Mouse (Mus musculus) liver, embryonic 14.5 days (tissue): ENCODE measurements at regions not wholly inside any gene's neighbourhood (a gene's known extent, or its start where the extent isn't known, plus 50 kb on each side); places are given as distances from the start of the nearest gene placed in this dataset.

Experiments
- ATAC-seq: fragments of 200-750 bp; cut with Nextera tagmentation; 2 replicates; pipeline ENCODE4 v1.8.0; 2017; ENCODE audit warnings: moderate number of reproducible peaks, mild to moderate bottlenecking, moderate library complexity; ENCODE audit not compliant: insufficient read depth
- DNase-seq, 3 experiments: peaks; one replicate each; pipeline ENCODE4 v3.0.0-alpha.2; 2012 to 2013; ENCODE audit warnings: low read depth in 3 of 3, low spot score in 3 of 3
- H3K27ac ChIP-seq: fragments of 300-500 bp; sonication (generic); 2 replicates; pipeline ENCODE4 v1.5.1; 2014; ENCODE audit warnings: moderate library complexity, mild to moderate bottlenecking, control low read depth, inconsistent platforms
- H3K27me3 ChIP-seq: fragments of 300-500 bp; sonication (generic); 2 replicates; pipeline ENCODE4 v1.6.1; 2014; ENCODE audit warnings: mild to moderate bottlenecking, low read length, moderate library complexity; ENCODE audit not compliant: control insufficient read depth, insufficient read depth
- H3K36me3 ChIP-seq: fragments of 300-500 bp; sonication (generic); replicated peaks from 2 replicates; pipeline ENCODE4 v1.6.1; 2014; ENCODE audit warnings: low read depth; ENCODE audit not compliant: control insufficient read depth, insufficient read depth
- H3K4me1 ChIP-seq, 2 experiments: fragments of 200-500 bp in 1 of 2; fragments of 300-500 bp in 1 of 2; sonication (generic) in 1 of 2; replicated peaks; 2 replicates each; pipeline ENCODE4 v1.6.1; 2012 to 2014; ENCODE audit warnings: antibody characterized with exemption in 1 of 2, inconsistent platforms in 1 of 2, low read length in 1 of 2; ENCODE audit not compliant: control insufficient read depth in 2 of 2, insufficient read depth in 2 of 2
- H3K4me2 ChIP-seq: fragments of 300-500 bp; sonication (generic); 2 replicates; pipeline ENCODE4 v1.6.1; 2014; ENCODE audit warnings: low read depth, mild to moderate bottlenecking, control low read depth, moderate library complexity
- H3K4me3 ChIP-seq, 2 experiments: fragments of 200-500 bp in 1 of 2; fragments of 300-500 bp in 1 of 2; sonication (generic) in 1 of 2; 2 replicates each; pipeline ENCODE4 v1.5.1; 2012 to 2014; ENCODE audit warnings: low read depth in 2 of 2, low read length in 2 of 2, mild to moderate bottlenecking in 2 of 2, control low read depth in 1 of 2, inconsistent platforms in 1 of 2, moderate library complexity in 1 of 2; ENCODE audit not compliant: insufficient read depth in 1 of 2
- H3K9ac ChIP-seq: fragments of 300-500 bp; sonication (generic); replicated peaks from 2 replicates; pipeline ENCODE4 v1.6.1; 2014; ENCODE audit warnings: mild to moderate bottlenecking, control low read depth, moderate library complexity
- H3K9me3 ChIP-seq: fragments of 300-500 bp; sonication (generic); 2 replicates; pipeline ENCODE4 v1.6.1; 2016; ENCODE audit warnings: low read length, mixed read lengths; ENCODE audit not compliant: control insufficient read depth
- CTCF ChIP-seq: IDR thresholded peaks from 2 replicates; pipeline ENCODE4 v1.5.1; 2016; ENCODE audit warnings: antibody characterized with exemption, low read depth, control low read depth
- EP300 ChIP-seq: IDR thresholded peaks from 2 replicates; pipeline ENCODE4 v1.6.1; 2016; ENCODE audit warnings: antibody characterized with exemption, low read depth
- WGBS: fragments of 180-500 bp; shearing (Covaris S2); extraction: QIAGEN DNeasy Blood & Tissue Kit; methylation state at CpG from one replicate; pipeline ENCODE4 v1.1.7; 2014; ENCODE audit not compliant: insufficient replicate concordance; 5-methylcytosine and 5-hydroxymethylcytosine counted together

- 39% methylated on average over 2 of the region's 2 CpGs for WGBS
- Histone ChIP-seq H3K4me2 (no peak overlapping the region), H3K4me3 (no peak overlapping the region), H3K9me3 (no peaks in the 10 kb centered on the region), H3K4me1 (no peaks in the 10 kb centered on the region), H3K27ac (no peak overlapping the region), H3K9ac (no peak overlapping the region), H3K36me3 (no peaks in the 10 kb centered on the region), H3K27me3 (no peaks in the 10 kb centered on the region)
- DNase-seq (no peak), ATAC-seq (no peak)
- TF ChIP-seq EP300 (no peak), CTCF (no peak)
These were observed 226.6 kb upstream of the Prep start for GRCm38 (mm10) chr10:44840449-44840848.

DNA sequence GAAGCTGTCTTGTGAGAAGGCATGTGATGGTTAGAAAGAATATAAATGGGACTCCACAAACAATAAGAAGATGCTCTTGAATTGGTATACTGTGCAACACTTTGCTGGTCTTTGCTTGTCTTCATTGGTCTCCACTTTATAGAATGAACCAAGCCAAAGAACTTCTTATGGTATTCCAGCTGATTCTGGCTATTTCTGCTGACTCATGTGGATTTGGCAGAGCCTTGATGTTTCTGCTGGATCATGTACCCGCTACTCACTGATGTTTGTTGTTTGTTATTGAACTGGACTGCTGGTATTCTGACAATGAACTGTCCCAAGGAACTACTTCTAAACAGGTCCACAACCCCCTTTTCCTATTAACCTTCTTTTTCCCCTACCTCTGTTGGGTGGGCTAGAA is 234.5 kb upstream of the Prep start:
- Histone ChIP-seq H3K9me3 (no peaks in the 10 kb centered on the region), H3K4me3 (no peak overlapping the region), H3K36me3 (no peaks in the 10 kb centered on the region), H3K4me2 (no peak overlapping the region), H3K9ac (no peak overlapping the region), H3K27ac (no peak overlapping the region), H3K4me1 (no peaks in the 10 kb centered on the region), H3K27me3 (no peaks in the 10 kb centered on the region)
- TF ChIP-seq EP300 (no peak), CTCF (no peak)
- no peak for ATAC-seq
- 65% methylated on average over 1 of the region's 1 CpGs for WGBS
- no peak for DNase-seq

- TF ChIP-seq CTCF = no peak
- TF ChIP-seq EP300 = no peak
- 56% methylated on average over 3 of the region's 3 CpGs for WGBS
These were observed 240.7 kb upstream of the Prep start for GRCm38 (mm10) chr10:44826271-44826670.

DNA sequence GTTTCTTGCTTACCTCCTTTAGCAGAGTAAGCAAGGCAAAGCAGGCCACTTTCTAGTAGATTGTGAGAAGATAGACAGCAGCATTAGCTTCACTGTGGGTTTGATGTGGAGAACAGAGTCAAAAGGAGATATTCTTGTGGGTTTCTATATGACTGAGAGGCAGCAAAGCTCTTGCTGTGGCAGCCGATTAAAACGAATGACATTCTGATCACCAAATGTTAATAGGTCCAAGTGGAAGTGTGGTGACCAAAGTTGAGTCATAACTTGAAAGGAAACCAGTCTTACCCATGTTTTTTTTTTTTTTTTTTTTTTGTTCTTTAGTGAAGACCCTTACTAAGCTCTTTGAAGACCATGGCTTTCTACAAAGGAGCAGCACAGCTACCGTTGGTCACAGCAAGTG is 245.3 kb upstream of the Prep start:
- H3K9me3 ChIP-seq = no peaks in the 10 kb centered on the region
- H3K4me2 ChIP-seq = no peak overlapping the region
- DNase-seq (no peak), ATAC-seq (no peak)
- TF ChIP-seq EP300 = no peak
- H3K36me3 ChIP-seq = no peaks in the 10 kb centered on the region
- no peak overlapping the region for H3K27ac ChIP-seq
- no peaks in the 10 kb centered on the region for H3K27me3 ChIP-seq
- H3K9ac ChIP-seq = no peak overlapping the region
- WGBS = 67% methylated on average over 3 of the region's 3 CpGs
- no peaks in the 10 kb centered on the region for H3K4me1 ChIP-seq
- no peak overlapping the region for H3K4me3 ChIP-seq

More at GRCm38 (mm10) chr10:44826271-44826670, 240.7 kb upstream of the Prep start:
- Histone ChIP-seq H3K27ac (no peak overlapping the region), H3K9me3 (no peaks in the 10 kb centered on the region), H3K4me1 (no peaks in the 10 kb centered on the region), H3K4me2 (no peak overlapping the region), H3K9ac (no peak overlapping the region), H3K4me3 (no peak overlapping the region), H3K36me3 (no peaks in the 10 kb centered on the region), H3K27me3 (no peaks in the 10 kb centered on the region)
- DNase-seq = no peak
- ATAC-seq = no peak

GRCm38 (mm10) chr10:44820379-44820778 is 246.6 kb upstream of the Prep start:
- Histone ChIP-seq H3K9me3 (no peaks in the 10 kb centered on the region), H3K4me3 (no peak overlapping the region), H3K4me2 (no peak overlapping the region), H3K9ac (no peak overlapping the region), H3K36me3 (no peaks in the 10 kb centered on the region), H3K4me1 (no peaks in the 10 kb centered on the region), H3K27ac (no peak overlapping the region), H3K27me3 (no peaks in the 10 kb centered on the region)
- TF ChIP-seq CTCF (no peak), EP300 (no peak)
- no peak for DNase-seq
- 38% methylated on average over 2 of the region's 2 CpGs for WGBS
- no peak for ATAC-seq

GRCm38 (mm10) chr10:44819361-44819760 is 247.6 kb upstream of the Prep start:
- TF ChIP-seq CTCF (no peak), EP300 (no peak)

More at GRCm38 (mm10) chr10:44819361-44819760, 247.6 kb upstream of the Prep start:
- H3K9ac ChIP-seq = no peak overlapping the region
- H3K27me3 ChIP-seq = no peaks in the 10 kb centered on the region
- no peak for ATAC-seq
- no peak overlapping the region for H3K4me2 ChIP-seq
- 66% methylated on average over 2 of the region's 2 CpGs for WGBS
- no peak overlapping the region for H3K27ac ChIP-seq
- H3K36me3 ChIP-seq = no peaks in the 10 kb centered on the region
- no peaks in the 10 kb centered on the region for H3K9me3 ChIP-seq
- DNase-seq = no peak
- no peaks in the 10 kb centered on the region for H3K4me1 ChIP-seq
- no peak overlapping the region for H3K4me3 ChIP-seq
